Mouse (Mus musculus) MEL-GATA-1-ER (cell line): ENCODE data around the gene Odc1.

Experiments used
- DNase-seq: peaks from one replicate; pipeline ENCODE4 v3.0.0-alpha.2; 2012; ENCODE audit warnings: low read depth; ENCODE audit errors: extremely low read depth

The Odc1 gene

DNA sequence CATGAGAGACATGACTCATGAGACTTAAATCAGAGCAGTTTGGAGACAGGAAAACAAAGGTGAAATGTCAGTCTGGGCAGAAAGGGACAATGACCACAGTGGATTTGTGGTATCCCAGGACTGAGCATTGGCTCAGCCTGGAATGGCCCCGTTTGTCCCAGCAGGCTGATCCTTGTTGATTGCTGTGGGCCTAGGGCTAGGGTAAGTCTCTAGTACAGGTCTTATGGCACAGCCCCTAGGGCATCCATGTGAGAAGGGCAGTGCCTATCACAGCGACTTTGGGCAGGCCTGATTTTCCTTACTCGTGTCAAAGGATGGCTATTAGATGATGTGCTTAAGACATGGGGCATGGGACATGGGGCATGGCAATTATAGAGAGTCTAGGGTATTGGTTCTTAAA, 41.4 kb downstream of the Odc1 start:
- DNase-seq: no peak

DNA sequence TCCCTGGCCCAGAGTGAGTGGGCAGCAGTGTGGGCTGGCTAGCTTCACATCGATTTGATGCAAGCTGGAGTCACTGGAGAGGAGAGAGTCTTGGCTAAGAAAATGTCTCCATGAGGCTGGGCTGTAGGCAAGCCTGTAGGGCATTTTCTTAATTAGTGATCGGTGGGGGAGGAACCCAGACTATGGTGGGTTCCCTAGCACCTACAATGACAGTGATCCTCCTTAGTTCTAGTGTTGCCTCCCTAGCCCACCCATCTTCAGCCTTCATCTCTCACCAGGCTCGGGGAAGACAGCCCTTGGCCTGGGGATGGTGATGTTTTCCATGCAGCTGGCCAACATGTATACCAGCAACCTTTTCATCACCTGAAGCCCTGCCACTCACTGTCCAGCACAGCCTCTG, 43.8 kb downstream of the Odc1 start:
- no peak for DNase-seq

DNA sequence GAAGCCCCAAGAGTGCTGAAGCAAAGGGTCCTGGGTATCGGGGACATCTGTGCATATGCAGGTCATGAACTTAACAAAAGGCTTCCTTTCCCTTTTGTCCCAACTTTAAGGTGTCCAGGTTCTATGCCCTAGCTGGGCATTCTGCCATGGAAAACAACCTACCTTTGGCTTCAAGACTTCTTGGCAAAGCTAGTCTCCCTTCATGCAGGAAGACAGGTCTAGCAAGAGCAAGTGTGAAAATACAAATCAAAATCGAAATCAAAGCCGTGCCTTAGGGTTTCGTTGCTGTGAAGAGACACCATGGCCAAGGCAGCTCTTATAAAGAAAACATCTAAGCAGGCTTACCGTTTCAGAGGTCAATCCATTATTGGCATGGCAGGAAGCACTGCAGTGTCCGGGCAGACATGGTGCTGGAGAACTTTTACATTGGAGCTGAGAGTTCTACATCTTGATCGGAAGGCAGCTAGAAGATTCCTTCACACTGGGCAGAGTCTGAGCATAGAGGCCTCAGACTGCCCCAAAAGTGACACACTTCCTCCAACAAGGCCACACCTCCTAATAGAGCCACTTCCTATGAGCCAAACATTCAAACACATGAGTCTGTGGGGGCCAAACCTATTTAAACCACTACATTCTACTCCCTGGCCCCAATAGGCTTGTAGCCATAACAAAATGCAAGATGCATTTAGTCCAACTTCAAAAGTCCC, 44.5 kb downstream of the Odc1 start:
- DNase-seq: no peak

DNA sequence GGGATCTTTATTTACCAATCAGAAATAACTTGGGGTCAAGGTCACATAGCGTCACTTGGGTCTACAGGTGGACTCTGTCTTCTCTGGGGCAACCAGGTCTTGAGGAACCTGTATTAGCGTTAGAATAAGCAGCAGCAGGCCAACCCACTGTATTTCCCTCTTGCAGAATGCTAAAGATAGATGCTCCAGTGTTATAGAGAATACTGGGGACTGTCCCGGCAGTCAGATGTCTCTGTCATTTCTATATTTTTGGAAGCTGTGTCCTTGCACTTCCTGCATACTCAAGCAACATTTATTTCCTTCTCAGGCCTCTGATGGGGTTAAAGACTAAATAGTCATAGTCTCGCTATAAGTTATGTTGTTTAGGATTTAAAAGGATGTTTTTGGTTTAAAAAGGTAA, 46.7 kb downstream of the Odc1 start:
- DNase-seq: no peak

DNA sequence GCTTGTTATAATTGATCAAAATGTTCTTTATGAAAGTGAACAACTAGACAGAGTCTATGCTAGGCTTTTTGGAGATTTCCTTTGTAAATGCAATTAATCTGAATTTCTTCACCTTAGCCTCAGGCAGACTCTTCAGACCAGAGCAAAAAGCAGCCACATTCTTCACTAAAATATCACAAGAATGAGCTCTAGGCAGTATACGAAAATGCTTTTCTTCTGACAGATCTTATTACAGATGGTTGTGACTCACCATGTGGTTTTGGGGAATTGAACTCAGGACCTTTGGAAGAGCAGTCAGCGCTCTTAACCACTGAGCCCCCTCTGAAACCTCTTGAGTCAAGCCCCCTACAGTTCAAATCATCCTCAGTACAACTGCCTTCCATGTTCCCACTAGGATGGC, 49.4 kb downstream of the Odc1 start:
- DNase-seq: no peak

DNA sequence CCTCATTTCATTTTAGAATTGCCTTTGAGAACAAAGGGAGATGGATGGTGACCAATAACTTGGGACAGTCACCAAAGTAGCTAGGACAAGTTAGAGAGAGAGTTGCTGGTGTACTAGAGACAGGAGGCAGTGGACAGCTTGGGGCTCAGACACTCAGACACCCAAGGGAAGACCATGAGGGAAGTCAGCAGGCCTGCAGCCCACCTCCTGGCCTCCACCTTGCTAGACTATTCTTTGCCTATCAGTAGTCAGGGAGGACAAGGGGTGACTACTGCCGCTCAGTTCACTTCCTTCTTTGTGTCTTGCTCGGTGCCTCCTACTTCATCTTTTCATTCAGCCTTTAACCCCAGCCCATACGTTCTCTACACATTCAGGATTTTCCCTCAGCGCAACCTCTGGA, 50.1 kb downstream of the Odc1 start:
- no peak for DNase-seq

DNA sequence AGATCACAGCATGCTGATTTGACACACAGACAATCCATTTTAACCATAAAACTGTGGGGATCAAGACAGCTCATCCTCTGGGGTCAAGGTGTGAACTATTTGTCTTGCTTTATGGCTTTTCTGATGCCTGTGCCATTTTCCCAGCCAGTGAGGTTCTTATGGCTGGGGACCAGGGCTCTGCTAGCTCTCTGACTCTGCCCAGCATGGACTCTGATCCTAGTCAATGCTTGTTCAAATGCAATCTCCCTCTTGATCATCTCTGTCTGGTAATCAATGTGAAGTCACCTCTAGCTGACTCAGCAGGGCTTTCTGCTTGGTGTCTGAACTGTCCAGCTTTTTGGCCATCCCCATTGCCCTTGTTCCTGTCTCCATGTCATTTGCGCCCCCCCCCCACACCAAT, 50.6 kb downstream of the Odc1 start:
- DNase-seq: no peak
